Mouse (Mus musculus): ENCODE data around the gene Gm20388.

Gm20388 gene

GRCm38 (mm10) chr8:123786166-123786565 lies 3875.5 kb downstream of the Gm20388 start:
- DNase-seq (ENCODE audit: low read depth, low spot score): no peak

GRCm38 (mm10) chr8:123786644-123787043 lies 3876.0 kb downstream of the Gm20388 start:
- DNase-seq (ENCODE audit: low read depth, low spot score): no peak

GRCm38 (mm10) chr8:123787254-123787897 lies 3876.7 kb downstream of the Gm20388 start:
- no peak for DNase-seq (ENCODE audit: low read depth, low spot score)

- DNase-seq (ENCODE audit: low read depth, low spot score): no peak
These were observed 3878.0 kb downstream of the Gm20388 start for GRCm38 (mm10) chr8:123788416-123789170.

GRCm38 (mm10) chr8:123789461-123789860 lies 3878.8 kb downstream of the Gm20388 start:
- DNase-seq (ENCODE audit: low read depth, low spot score): no peak

- peak; percentile 59 for DNase-seq (ENCODE audit: low read depth, low spot score)
These were observed 3879.3 kb downstream of the Gm20388 start for GRCm38 (mm10) chr8:123789970-123790369.

- no peak for DNase-seq (ENCODE audit: low read depth, low spot score)
These were observed 3880.6 kb downstream of the Gm20388 start for GRCm38 (mm10) chr8:123791101-123791844.

GRCm38 (mm10) chr8:123791845-123792225 lies 3881.2 kb downstream of the Gm20388 start:
- no peak for DNase-seq (ENCODE audit: low read depth, low spot score)

- DNase-seq (ENCODE audit: low read depth, low spot score): no peak
These were observed 3883.3 kb downstream of the Gm20388 start for GRCm38 (mm10) chr8:123793900-123794299.

- DNase-seq (ENCODE audit: low read depth, low spot score): no peak
These were observed 3884.1 kb downstream of the Gm20388 start for GRCm38 (mm10) chr8:123794766-123795165.

- no peak for DNase-seq (ENCODE audit: low read depth, low spot score)
These were observed 3886.1 kb downstream of the Gm20388 start for GRCm38 (mm10) chr8:123796758-123797157.

- DNase-seq (ENCODE audit: low read depth, low spot score): no peak
These were observed 3887.3 kb downstream of the Gm20388 start for GRCm38 (mm10) chr8:123797928-123798327.

- DNase-seq (ENCODE audit: low read depth, low spot score): no peak
These were observed 3888.8 kb downstream of the Gm20388 start for GRCm38 (mm10) chr8:123799434-123799833.

GRCm38 (mm10) chr8:123799885-123800284 lies 3889.2 kb downstream of the Gm20388 start:
- DNase-seq (ENCODE audit: low read depth, low spot score): no peak

- no peak for DNase-seq (ENCODE audit: low read depth, low spot score)
These were observed 3890.2 kb downstream of the Gm20388 start for GRCm38 (mm10) chr8:123800867-123801266.

- no peak for DNase-seq (ENCODE audit: low read depth, low spot score)
These were observed 3890.9 kb downstream of the Gm20388 start for GRCm38 (mm10) chr8:123801538-123801937.

- no peak for DNase-seq (ENCODE audit: low read depth, low spot score)
These were observed 3893.0 kb downstream of the Gm20388 start for GRCm38 (mm10) chr8:123803639-123804038.

- no peak for DNase-seq (ENCODE audit: low read depth, low spot score)
These were observed 3893.9 kb downstream of the Gm20388 start for GRCm38 (mm10) chr8:123804586-123804985.

- no peak for DNase-seq (ENCODE audit: low read depth, low spot score)
These were observed 3894.6 kb downstream of the Gm20388 start for GRCm38 (mm10) chr8:123805209-123805717.

- no peak for DNase-seq (ENCODE audit: low read depth, low spot score)
These were observed 3895.2 kb downstream of the Gm20388 start, which contains the start of gene Rab4a for GRCm38 (mm10) chr8:123805718-123806373. Gene Rab4a, plus strand, starts transcription at chr8:123805985.

- DNase-seq (ENCODE audit: low read depth, low spot score): no peak
These were observed 3895.8 kb downstream of the Gm20388 start for GRCm38 (mm10) chr8:123806374-123806935.

Measured in c-Kit-negative CD71-positive TER-119-positive erythroid progenitor cells, embryonic 14.5 days (primary cell).